Mouse (Mus musculus) urinary bladder, adult 18-20 months (tissue): ENCODE measurements around the gene Eefsec.

Source experiments
- DNase-seq, 2 experiments: peaks; one replicate each; pipeline ENCODE4 v3.0.0; 2022; ENCODE audit warnings: low spot score in 2 of 2, mixed read lengths in 2 of 2

Eefsec gene

GRCm38 (mm10) chr6:88210182-88210581 is 236.2 kb downstream of the Eefsec start:
- DNase-seq = no peak

DNA sequence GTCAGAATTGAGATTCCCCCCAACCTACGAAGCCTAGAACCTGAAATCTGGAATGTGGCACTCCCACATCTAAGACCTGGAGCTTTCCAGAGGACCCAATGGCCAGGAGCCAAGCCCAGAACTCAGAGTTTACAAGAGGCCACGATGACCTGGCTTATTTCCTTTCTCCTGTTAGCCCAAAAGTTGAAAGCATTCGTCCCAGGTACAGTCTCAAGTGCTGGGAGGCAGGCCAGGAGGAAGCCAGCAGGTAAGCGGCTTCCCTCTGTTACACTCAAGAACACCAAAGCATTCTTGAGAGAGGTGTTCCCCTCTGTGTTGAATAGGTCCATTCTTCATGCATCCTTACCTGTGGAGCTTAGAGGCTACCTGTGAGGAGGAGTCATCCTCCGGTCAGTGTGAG is 236.9 kb downstream of the Eefsec start:
- DNase-seq = no peak

DNA sequence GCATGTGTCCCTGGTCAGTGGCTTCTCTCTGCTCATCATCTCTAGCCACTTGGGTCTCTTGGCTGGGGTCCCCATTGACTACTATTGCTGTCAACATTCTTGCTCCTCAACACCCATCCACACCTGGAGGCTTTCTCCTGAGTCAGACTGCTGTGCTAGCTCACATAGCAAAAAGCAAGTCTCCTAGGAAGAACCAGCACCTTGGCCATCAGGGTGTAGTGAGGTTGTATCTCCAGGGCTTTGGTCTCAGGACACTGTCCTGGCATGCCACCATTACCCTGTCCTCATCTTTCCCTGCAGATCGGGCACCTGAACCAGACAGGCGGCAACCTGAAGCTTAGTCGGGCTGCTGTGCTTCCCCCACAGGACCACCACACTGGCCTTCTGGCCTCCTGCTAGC is 238.0 kb downstream of the Eefsec start:
- no peak for DNase-seq

DNA sequence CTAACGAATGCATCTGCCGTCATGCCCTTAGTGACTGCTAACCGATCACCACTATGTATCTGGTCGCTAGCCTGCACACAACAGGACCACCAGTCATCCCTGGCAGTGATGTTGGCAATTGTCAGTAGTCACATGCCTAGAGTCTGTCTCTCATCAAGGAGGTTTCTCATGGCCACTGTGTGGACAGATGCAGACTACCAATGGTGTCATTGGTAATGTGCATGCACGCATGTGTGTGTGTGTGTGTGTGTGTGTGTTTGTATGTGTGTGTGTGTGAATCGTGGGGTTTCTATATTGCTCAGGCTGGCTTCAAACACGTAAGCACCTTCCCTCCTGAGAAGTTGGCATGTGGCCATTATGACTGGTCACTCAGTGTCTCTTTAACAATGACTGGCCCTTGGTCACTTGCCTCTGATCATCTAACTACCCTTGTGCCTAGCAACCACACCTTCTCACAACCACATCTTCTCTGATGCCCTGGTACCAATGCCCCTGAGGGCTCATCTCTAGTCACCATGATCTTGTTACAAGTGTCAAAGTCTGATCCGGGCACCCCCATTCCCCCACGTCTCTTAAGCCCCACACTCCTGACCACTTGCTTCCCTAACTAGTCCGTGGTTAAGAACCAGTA is 238.8 kb downstream of the Eefsec start:
- DNase-seq = no peak
